Comparison of ENCODE assay signal across 8 mouse cellular contexts in the genomic region with DNA sequence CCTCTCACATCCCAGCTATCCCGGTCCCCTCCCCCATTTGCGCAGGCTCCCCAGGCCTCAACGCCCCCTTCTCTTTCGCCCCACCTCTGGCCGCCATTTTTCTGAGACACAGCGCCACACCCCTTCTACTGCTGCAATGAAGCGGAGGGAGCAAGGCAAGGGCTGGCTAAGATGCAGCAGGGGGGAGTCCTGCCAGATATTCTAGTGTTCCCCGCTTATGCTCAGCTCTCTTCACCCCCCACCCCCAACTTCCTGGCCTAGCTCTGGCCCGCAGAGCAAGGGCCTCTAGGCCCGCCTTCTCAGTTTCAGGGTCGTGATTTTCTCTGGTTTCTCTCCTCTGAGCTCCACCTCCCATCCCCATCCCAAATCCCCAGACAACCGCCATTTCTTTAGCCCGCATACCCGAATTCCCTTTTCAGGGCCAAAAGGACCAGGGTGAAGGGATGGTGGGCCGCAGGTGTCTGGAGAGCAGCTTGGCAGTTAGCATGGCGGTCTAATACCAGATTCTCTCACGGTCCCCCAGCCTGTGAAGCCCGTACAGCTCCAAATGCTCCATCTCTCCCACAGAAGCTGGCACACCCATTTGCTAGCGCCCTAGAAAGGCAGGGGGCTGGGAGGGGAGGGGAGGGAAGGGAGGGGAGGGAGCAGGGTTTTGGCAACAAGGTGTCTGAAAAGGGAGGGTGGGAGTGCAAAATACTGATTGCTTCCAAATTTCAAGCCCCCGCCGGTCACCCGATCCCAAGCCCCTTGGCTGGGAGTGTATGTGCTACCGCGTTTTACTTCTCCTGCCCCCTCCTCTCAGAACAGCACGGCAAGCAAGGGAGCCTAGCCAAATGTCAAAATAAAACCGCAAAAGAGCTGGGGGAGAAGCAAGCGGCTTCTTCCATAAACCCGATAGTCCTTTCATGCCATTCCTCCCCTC. TPM values are rescaled to one million over a fixed set of nuclear protein-coding genes. Genes with fewer than 3 reads are reported as not detected.
DNase-seq lines count a peak whose midpoint lies in the region; ATAC-seq and TF ChIP-seq lines count a peak whose summit lies in the region.

No protein-coding gene starts in this region.

- no peak for TF ChIP-seq CTCF in layer of hippocampus, adult 2 months (conservative IDR thresholded peaks at IDR 0.05)

- WGBS in embryonic facial prominence, embryonic 12.5 days: 23% methylated on average over 28 of the region's 28 CpGs
- 10% methylated on average over 27 of the region's 28 CpGs for WGBS in heart, embryonic 16.5 days
- 15% methylated on average over 28 of the region's 28 CpGs for WGBS in lung, embryonic 16.5 days

- no peaks in the 10 kb centered on the region for H3K9me3 ChIP-seq in embryonic facial prominence, embryonic 12.5 days
- no peaks in the 10 kb centered on the region for H3K9me3 ChIP-seq in heart, embryonic 16.5 days (replicated peaks; ENCODE audit: control insufficient read depth, low read length)
- H3K9me3 ChIP-seq in lung, embryonic 16.5 days (ENCODE audit: control insufficient read depth, low read length): no peaks in the 10 kb centered on the region

- H3K4me3 ChIP-seq in embryonic facial prominence, embryonic 12.5 days: peak overlapping the region; percentile 62
- H3K4me3 ChIP-seq in heart, embryonic 16.5 days (ENCODE audit: low read length): peak overlapping the region; percentile 72
- peak overlapping the region; percentile 65 for H3K4me3 ChIP-seq in layer of hippocampus, adult 2 months
- peak overlapping the region; percentile 62 for H3K4me3 ChIP-seq in lung, embryonic 16.5 days (ENCODE audit: low read length)

- H3K36me3 ChIP-seq in embryonic facial prominence, embryonic 12.5 days: peaks cover 17% of the 10 kb centered on the region
- H3K36me3 ChIP-seq in heart, embryonic 16.5 days (ENCODE audit: control insufficient read depth, insufficient read depth): peaks cover 2% of the 10 kb centered on the region; the same call in 1 of the 2 replicates
- H3K36me3 ChIP-seq in lung, embryonic 16.5 days (ENCODE audit: control insufficient read depth, insufficient read depth, low read length): peaks cover 4% of the 10 kb centered on the region

- H3K9ac ChIP-seq in embryonic facial prominence, embryonic 12.5 days: peak overlapping the region; percentile 68
- peak overlapping the region; percentile 81 for H3K9ac ChIP-seq in heart, embryonic 16.5 days (ENCODE audit: low read length)
- H3K9ac ChIP-seq in lung, embryonic 16.5 days (ENCODE audit: low read length): peak overlapping the region; percentile 72

- peak; percentile 48 for ATAC-seq in CD4-positive, CD25-positive, alpha-beta regulatory T cell, adult 4 months
- peak; percentile 72 for ATAC-seq in embryonic facial prominence, embryonic 12.5 days (ENCODE audit: insufficient number of reproducible peaks, insufficient read depth, low FRiP score, low TSS enrichment)
- ATAC-seq in heart, embryonic 16.5 days (replicated peaks; ENCODE audit: extremely low read depth, insufficient read depth, low FRiP score): peak; percentile 63
- peak; percentile 82 for ATAC-seq in lung, embryonic 16.5 days (ENCODE audit: low read depth)
- ATAC-seq in monocyte, adult 5-6 weeks (replicated peaks; ENCODE audit: insufficient number of reproducible peaks, low FRiP score, low TSS enrichment, poor library complexity, severe bottlenecking): no peak

- H3K4me1 ChIP-seq in embryonic facial prominence, embryonic 12.5 days: no peaks in the 10 kb centered on the region
- H3K4me1 ChIP-seq in heart, embryonic 16.5 days (ENCODE audit: control insufficient read depth, insufficient read depth, low read length): 0 out of 2 replicates have a peak, but pooled peaks cover 3% of the 10 kb centered on the region
- no peaks in the 10 kb centered on the region for H3K4me1 ChIP-seq in lung, embryonic 16.5 days (replicated peaks; ENCODE audit: control insufficient read depth, insufficient read depth, low read length)

- peak; percentile 15 to 22 for DNase-seq in adrenal gland, adult 18-20 months (ENCODE audit: low spot score in 2 of 2)
- peak; percentile 40 to 43 for DNase-seq in layer of hippocampus, adult 2 months (ENCODE audit: low spot score in 2 of 2)
- DNase-seq in retina, embryonic 14.5 days (ENCODE audit: low spot score): peak; percentile 46

- peak overlapping the region; percentile 51 for H3K4me2 ChIP-seq in embryonic facial prominence, embryonic 12.5 days (replicated peaks)
- peak overlapping the region; percentile 71 for H3K4me2 ChIP-seq in heart, embryonic 16.5 days (ENCODE audit: low read depth, low read length)
- H3K4me2 ChIP-seq in lung, embryonic 16.5 days (ENCODE audit: low read depth, low read length): peak overlapping the region; percentile 58

- H3K27ac ChIP-seq in embryonic facial prominence, embryonic 12.5 days: peak overlapping the region; percentile 86
- H3K27ac ChIP-seq in heart, embryonic 16.5 days (ENCODE audit: low read length): peak overlapping the region; percentile 62
- peak overlapping the region; percentile 87 for H3K27ac ChIP-seq in layer of hippocampus, adult 2 months
- H3K27ac ChIP-seq in lung, embryonic 16.5 days (ENCODE audit: low read length): peak overlapping the region; percentile 64

- H3K27me3 ChIP-seq in embryonic facial prominence, embryonic 12.5 days: peaks cover 28% of the 10 kb centered on the region
- no peaks in the 10 kb centered on the region for H3K27me3 ChIP-seq in heart, embryonic 16.5 days (ENCODE audit: control insufficient read depth, insufficient read depth, low read length)
- no peaks in the 10 kb centered on the region for H3K27me3 ChIP-seq in lung, embryonic 16.5 days (ENCODE audit: control insufficient read depth, insufficient read depth, low read depth, low read length)

RNA-seq across cellular contexts. Expression of a gene that starts 0.9 kb away (rescaled TPM):
- polyA plus RNA-seq in CD4-positive, CD25-positive, alpha-beta regulatory T cell, adult 4 months (2017; shearing (Covaris generic)): 10 to 100 TPM in 1 of 2 experiments, 1 to 10 TPM in 1; 7.5 to 15.3 TPM
- total RNA-seq in adrenal gland, adult 18-20 months (2021): 10 to 100 TPM; 26.2 to 39.3 TPM
- 89.9 and 95.3 TPM in 2 replicates for polyA plus RNA-seq in embryonic facial prominence, embryonic 12.5 days (2016; fragmentation: Nextera tagmentation; extraction: Ambion mirVana)
- polyA plus RNA-seq in heart, embryonic 16.5 days (2015; fragmentation: Nextera tagmentation; extraction: Ambion mirVana): 54.2 and 57.4 TPM in 2 replicates
- total RNA-seq in layer of hippocampus, adult 2 months (2021): 10 to 100 TPM; 87.0 to 87.5 TPM
- polyA plus RNA-seq in lung, embryonic 16.5 days (2015; fragmentation: Nextera tagmentation; extraction: Ambion mirVana): 64.3 and 70.9 TPM in 2 replicates
- total RNA-seq in monocyte, adult 5-6 weeks (2017): 3.1 to 13.9 TPM (median 4.5 TPM) in 3 replicates

RNA-seq across cellular contexts. Expression of a gene that starts 51.7 kb away (rescaled TPM):
- 10 to 100 TPM; 12.5 to 18.9 TPM for polyA plus RNA-seq in CD4-positive, CD25-positive, alpha-beta regulatory T cell, adult 4 months (2017; shearing (Covaris generic))
- 10 to 100 TPM; 49.9 to 53.5 TPM for total RNA-seq in adrenal gland, adult 18-20 months (2021)
- polyA plus RNA-seq in embryonic facial prominence, embryonic 12.5 days (2016; fragmentation: Nextera tagmentation; extraction: Ambion mirVana): 66.6 and 72.2 TPM in 2 replicates
- polyA plus RNA-seq in heart, embryonic 16.5 days (2015; fragmentation: Nextera tagmentation; extraction: Ambion mirVana): 84.1 and 90.9 TPM in 2 replicates
- total RNA-seq in layer of hippocampus, adult 2 months (2021): 10 to 100 TPM; 77.5 to 89.8 TPM
- polyA plus RNA-seq in lung, embryonic 16.5 days (2015; fragmentation: Nextera tagmentation; extraction: Ambion mirVana): 72.4 and 75.8 TPM in 2 replicates
- 11.3 to 25.3 TPM (median 16.9 TPM) in 3 replicates for total RNA-seq in monocyte, adult 5-6 weeks (2017)

RNA-seq across cellular contexts. Expression of a gene that starts 56.9 kb away (rescaled TPM):
- 1 to 10 TPM; 1.3 to 1.9 TPM for polyA plus RNA-seq in CD4-positive, CD25-positive, alpha-beta regulatory T cell, adult 4 months (2017; shearing (Covaris generic))
- total RNA-seq in adrenal gland, adult 18-20 months (2021): 1 to 10 TPM; 6.0 to 8.8 TPM
- 34.4 and 35.7 TPM in 2 replicates for polyA plus RNA-seq in embryonic facial prominence, embryonic 12.5 days (2016; fragmentation: Nextera tagmentation; extraction: Ambion mirVana)
- polyA plus RNA-seq in heart, embryonic 16.5 days (2015; fragmentation: Nextera tagmentation; extraction: Ambion mirVana): 15.5 and 16.5 TPM in 2 replicates
- total RNA-seq in layer of hippocampus, adult 2 months (2021): 1 to 10 TPM; 7.0 to 7.6 TPM
- polyA plus RNA-seq in lung, embryonic 16.5 days (2015; fragmentation: Nextera tagmentation; extraction: Ambion mirVana): 17.0 and 19.6 TPM in 2 replicates
- total RNA-seq in monocyte, adult 5-6 weeks (2017): 0.53 to 1.8 TPM (median 0.67 TPM) in 3 replicates
